Mouse (Mus musculus) heart, postnatal 0 days (tissue): Measurements from ENCODE around the gene Osbpl7. TPM values are rescaled to one million over a fixed set of nuclear protein-coding genes. Genes with fewer than 3 reads are reported as not detected.

Source experiments
- ATAC-seq: fragments of 200-750 bp; cut with Nextera tagmentation; 2 replicates; pipeline ENCODE4 v1.8.0; 2017; ENCODE audit warnings: low read depth, moderate number of reproducible peaks, moderate library complexity; ENCODE audit not compliant: insufficient read depth
- DNase-seq: peaks from one replicate; pipeline ENCODE4 v3.0.0-alpha.2; 2016; ENCODE audit warnings: low spot score
- H3K27ac ChIP-seq: fragments of 300-500 bp; sonication (generic); 2 replicates; pipeline ENCODE4 v1.5.1; 2014; ENCODE audit warnings: low read depth, mild to moderate bottlenecking
- H3K27me3 ChIP-seq: fragments of 300-500 bp; sonication (generic); 2 replicates; pipeline ENCODE4 v1.6.1; 2014; ENCODE audit warnings: low read length, mixed read lengths; ENCODE audit not compliant: control insufficient read depth, insufficient read depth
- H3K36me3 ChIP-seq: fragments of 300-500 bp; sonication (generic); replicated peaks from 2 replicates; pipeline ENCODE4 v1.6.1; 2014; ENCODE audit warnings: low read length, mixed read lengths; ENCODE audit not compliant: control insufficient read depth, insufficient read depth
- H3K4me1 ChIP-seq: fragments of 300-500 bp; sonication (generic); 2 replicates; pipeline ENCODE4 v1.6.1; 2014; ENCODE audit warnings: antibody characterized with exemption; ENCODE audit not compliant: control insufficient read depth, insufficient read depth
- H3K4me2 ChIP-seq: fragments of 300-500 bp; sonication (generic); 2 replicates; pipeline ENCODE4 v1.6.1; 2014; ENCODE audit warnings: low read depth, mild to moderate bottlenecking, low read length, moderate library complexity
- H3K4me3 ChIP-seq: fragments of 300-500 bp; sonication (generic); 2 replicates; pipeline ENCODE4 v1.5.1; 2014; ENCODE audit warnings: low read depth, low read length
- H3K9ac ChIP-seq: fragments of 300-500 bp; sonication (generic); replicated peaks from 2 replicates; pipeline ENCODE4 v1.6.1; 2014; ENCODE audit warnings: low read depth, low read length, mixed read lengths
- H3K9me3 ChIP-seq: fragments of 300-500 bp; sonication (generic); replicated peaks from 2 replicates; pipeline ENCODE4 v1.6.1; 2016; ENCODE audit warnings: low read length; ENCODE audit not compliant: control insufficient read depth
- CTCF ChIP-seq: IDR thresholded peaks from 2 replicates; pipeline ENCODE4 v1.5.1; 2016; ENCODE audit warnings: antibody characterized with exemption, control low read depth, low read depth
- EP300 ChIP-seq: IDR thresholded peaks from 2 replicates; pipeline ENCODE4 v1.6.1; 2016; ENCODE audit warnings: antibody characterized with exemption, low read depth
- WGBS: fragments of 180-500 bp; shearing (Covaris S2); extraction: QIAGEN DNeasy Blood & Tissue Kit; methylation state at CpG from one replicate; pipeline ENCODE4 v1.1.7; 2014; 5-methylcytosine and 5-hydroxymethylcytosine counted together
- microRNA-seq: library from miRNA; unstranded; fragments of <30 nt; microRNA quantifications from one replicate; pipeline ENCODE4, GENCODE M21; 2016
- polyA plus RNA-seq: library from polyadenylated mRNA; unstranded; fragments of >200 nt; fragmentation: Nextera tagmentation; extraction: Ambion mirVana; gene quantifications from 2 replicates; pipeline ENCODE4 v1.2.1, GENCODE M21; 2015
- total RNA-seq: library from RNA; depleted of rRNA; stranded (reverse); fragments of >200 nt; gene quantifications from 2 replicates; pipeline ENCODE4 v1.2.3, GENCODE M21; 2014; ENCODE audit warnings: low replicate concordance; rRNA removed

The Osbpl7 gene
- total and polyA plus RNA-seq, 2 experiments from 2014 or later = 3.0 to 8.6 TPM

DNA sequence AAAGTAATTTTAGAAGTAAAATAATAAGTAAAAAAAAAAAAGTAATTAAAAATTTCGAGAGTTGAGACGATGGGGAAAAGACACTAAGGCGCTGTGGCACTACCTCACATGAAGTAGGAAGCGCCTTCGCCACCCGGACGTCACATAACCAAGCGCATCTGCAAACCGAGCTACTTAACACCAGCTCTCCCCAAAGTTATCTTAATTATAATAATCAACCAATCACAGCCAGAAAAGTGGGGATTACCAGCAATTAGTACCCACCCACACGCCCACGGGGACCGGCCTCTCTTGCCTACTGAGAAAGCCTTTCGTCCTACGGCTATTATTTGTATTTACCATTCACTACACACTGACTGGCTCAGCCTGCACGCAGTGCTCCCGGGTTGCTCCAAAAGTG, 58.5 kb downstream of the Osbpl7 start:
- TF ChIP-seq CTCF (no peak), EP300 (no peak)
- ATAC-seq = no peak
- DNase-seq = no peak
- H3K9ac ChIP-seq = no peak overlapping the region
- no peaks in the 10 kb centered on the region for H3K36me3 ChIP-seq
- no peaks in the 10 kb centered on the region for H3K4me1 ChIP-seq
- no peak overlapping the region for H3K27ac ChIP-seq
- 78% methylated on average over 16 of the region's 16 CpGs for WGBS
- no peaks in the 10 kb centered on the region for H3K9me3 ChIP-seq
- no peak overlapping the region for H3K4me3 ChIP-seq
- peaks cover 18% of the 10 kb centered on the region for H3K27me3 ChIP-seq
- H3K4me2 ChIP-seq = no peak overlapping the region

DNA sequence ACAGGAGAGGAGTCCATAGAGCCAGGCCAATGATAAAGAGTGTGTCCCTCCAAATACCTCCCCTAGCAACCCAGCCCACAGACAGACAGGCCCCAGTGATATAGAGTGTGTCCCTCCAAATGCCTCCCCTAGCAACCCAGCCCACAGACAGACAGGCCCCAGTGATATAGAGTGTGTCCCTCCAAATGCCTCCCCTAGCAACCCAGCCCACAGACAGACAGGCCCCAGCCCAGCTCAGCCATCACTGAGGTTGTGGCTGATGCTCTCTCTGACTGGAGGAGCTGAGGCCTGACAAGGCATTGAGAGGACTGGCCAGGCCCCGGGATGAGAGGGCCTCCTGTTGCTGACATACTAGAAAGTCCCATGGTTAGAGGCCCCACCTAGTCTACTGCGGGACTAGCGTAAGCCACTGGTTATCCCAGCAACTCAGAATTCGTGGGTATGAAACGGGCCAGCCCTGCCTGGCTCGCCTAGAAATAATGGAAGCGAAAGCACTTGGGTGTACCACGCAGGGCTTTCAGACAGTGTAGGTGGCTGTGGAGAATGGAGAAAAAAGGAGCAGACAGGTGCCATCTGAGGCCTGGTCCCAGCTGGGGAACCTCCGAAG, 62.2 kb downstream of the Osbpl7 start:
- Histone ChIP-seq H3K27me3 (peaks cover 55% of the 10 kb centered on the region), H3K36me3 (no peaks in the 10 kb centered on the region), H3K9me3 (no peaks in the 10 kb centered on the region), H3K4me1 (peaks cover 5% of the 10 kb centered on the region; the same call in 1 of the 2 replicates), H3K4me3 (no peak overlapping the region), H3K27ac (no peak overlapping the region), H3K4me2 (no peak overlapping the region), H3K9ac (no peak overlapping the region)
- TF ChIP-seq CTCF (no peak), EP300 (no peak)
- no peak for DNase-seq
- ATAC-seq = no peak
- whole genome bisulfite sequencing = 84% methylated on average over 9 of the region's 9 CpGs

DNA sequence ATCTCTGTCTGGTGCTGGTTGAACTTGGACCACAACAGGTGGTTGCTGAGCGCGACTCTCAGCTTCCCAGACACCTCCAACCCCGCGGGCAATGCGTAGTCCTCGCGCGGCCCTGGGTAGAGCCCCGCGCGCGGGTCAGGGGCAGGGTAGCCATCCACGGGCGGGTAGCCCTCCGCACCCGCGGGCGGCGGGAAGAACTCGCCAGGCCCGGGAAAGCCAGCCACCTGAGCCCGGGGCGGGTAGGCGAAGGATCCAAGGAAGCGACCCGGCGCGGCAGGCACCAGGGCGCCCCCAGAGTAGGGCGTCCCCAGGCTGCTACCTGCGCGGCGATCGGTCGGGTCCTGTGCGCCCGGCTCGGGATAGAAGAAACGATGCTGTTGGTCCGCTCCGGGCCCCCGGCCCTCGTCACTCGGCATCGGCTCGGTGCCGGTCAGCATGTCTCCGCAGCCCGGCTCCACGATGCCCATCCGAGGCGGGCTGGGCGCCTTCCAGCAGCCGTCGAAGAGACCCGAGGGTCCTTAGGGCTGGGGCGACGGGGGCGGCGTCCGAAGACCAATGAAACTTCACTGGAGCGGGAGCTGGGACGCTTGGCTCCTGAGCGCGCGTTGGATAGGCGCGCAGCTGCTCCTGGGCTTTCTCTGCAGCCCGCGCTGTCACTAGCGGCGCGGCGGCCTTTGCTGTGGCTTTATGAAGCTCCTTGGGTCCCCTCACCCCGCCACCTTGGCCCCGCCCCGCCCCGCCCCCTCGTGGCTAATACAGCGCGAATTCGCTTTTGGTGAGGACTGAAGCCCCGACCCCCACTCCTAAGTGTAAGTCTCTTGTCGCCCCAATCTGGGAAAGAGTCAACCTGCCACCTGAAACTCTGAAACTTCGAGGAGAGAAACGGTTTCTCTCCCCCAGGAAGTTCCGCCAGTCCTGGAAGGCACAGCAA, 64.5 kb downstream of the Osbpl7 start, which contains the start of gene Tbx21:
Gene Tbx21 (minus strand): TSS at position 661 of the 931 bp plus-strand sequence.
- no peak for ATAC-seq
- under 1% methylated on average over 78 of the region's 87 CpGs for WGBS
- H3K4me2 ChIP-seq = peak within 1 kb of the TSS; percentile 73

DNA sequence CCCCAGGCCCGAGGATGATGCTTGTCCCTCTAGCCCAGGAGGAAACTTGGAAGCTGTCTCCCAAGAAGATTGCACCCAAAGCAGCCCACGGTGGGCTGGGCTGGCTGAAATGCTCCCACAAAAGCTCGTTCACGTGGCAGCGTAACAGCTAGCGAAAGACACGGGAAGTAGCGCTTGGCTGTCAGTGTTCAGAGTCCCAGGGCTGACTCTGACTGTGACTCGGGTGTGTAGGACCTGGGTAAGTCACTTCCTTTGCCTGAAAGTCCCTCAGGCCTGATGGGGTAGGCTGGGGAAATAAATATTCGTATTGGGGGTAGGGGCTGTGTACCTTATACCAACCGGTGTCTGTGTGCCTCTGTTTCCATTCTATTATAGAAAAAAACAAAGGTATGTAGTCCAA, 65.4 kb downstream of the Osbpl7 start:
- Histone ChIP-seq H3K36me3 (no peaks in the 10 kb centered on the region), H3K4me3 (no peak overlapping the region), H3K9ac (no peak overlapping the region), H3K27me3 (peaks cover 74% of the 10 kb centered on the region), H3K4me2 (peak overlapping the region; percentile 73), H3K27ac (no peak overlapping the region), H3K9me3 (no peaks in the 10 kb centered on the region), H3K4me1 (peaks cover 5% of the 10 kb centered on the region; the same call in 1 of the 2 replicates)
- no peak for DNase-seq
- TF ChIP-seq CTCF (no peak), EP300 (no peak)
- ATAC-seq = no peak
- 5% methylated on average over 11 of the region's 11 CpGs for WGBS

More for the DNA sequence above, 64.5 kb downstream of the Osbpl7 start, which contains the start of gene Tbx21:
- no peak for DNase-seq
- Histone ChIP-seq H3K36me3 (no peaks in the 10 kb centered on the region), H3K27me3 (peaks cover 74% of the 10 kb centered on the region), H3K27ac (no peak within 1 kb of the TSS), H3K4me3 (peak within 1 kb of the TSS; percentile 49), H3K9ac (no peak within 1 kb of the TSS), H3K9me3 (no peaks in the 10 kb centered on the region), H3K4me1 (peaks cover 5% of the 10 kb centered on the region; the same call in 1 of the 2 replicates)
- no peak for TF ChIP-seq EP300
- TF ChIP-seq CTCF = no peak

Small RNA genes within 50 kb of the gene (microRNA-seq; reads per million reads assigned to microRNA genes)
- gene Mir8103 = 0.71 reads per million

Other genes with a start within 250 kb of the Osbpl7 start
- gene Nfe2l1, start 220.7 kb upstream of the Osbpl7 start, total RNA-seq = 98.8 and 99.1 TPM in 2 replicates
- gene Nfe2l1, start 220.7 kb upstream of the Osbpl7 start, polyA plus RNA-seq = 81.2 and 83.5 TPM in 2 replicates
- 45.8 and 54.7 TPM in 2 replicates for gene Copz2, start 200.8 kb upstream of the Osbpl7 start, total RNA-seq
- gene Copz2, start 200.8 kb upstream of the Osbpl7 start, polyA plus RNA-seq = 119 and 123 TPM in 2 replicates
- 23.6 and 25.2 TPM in 2 replicates for gene Cdk5rap3, start 134.1 kb upstream of the Osbpl7 start, total RNA-seq
- 45.1 and 46.7 TPM in 2 replicates for gene Cdk5rap3, start 134.1 kb upstream of the Osbpl7 start, polyA plus RNA-seq
- gene Prr15l, start 122.5 kb upstream of the Osbpl7 start, total RNA-seq = 0.39 TPM in 1 of 2 replicates, not detected in the other
- gene Prr15l, start 122.5 kb upstream of the Osbpl7 start, polyA plus RNA-seq = 1.2 and 1.3 TPM in 2 replicates
- 20.9 and 27.3 TPM in 2 replicates for gene Pnpo, start 106.6 kb upstream of the Osbpl7 start, total RNA-seq
- 25.0 and 28.1 TPM in 2 replicates for gene Pnpo, start 106.6 kb upstream of the Osbpl7 start, polyA plus RNA-seq
- 6.2 and 6.8 TPM in 2 replicates for gene Sp2, start 67.7 kb upstream of the Osbpl7 start, total RNA-seq
- 8.9 and 9.0 TPM in 2 replicates for gene Sp2, start 67.7 kb upstream of the Osbpl7 start, polyA plus RNA-seq
- gene Sp6, start 37.2 kb upstream of the Osbpl7 start, total RNA-seq = 0.04 and 0.19 TPM in 2 replicates
- 0.08 TPM in 1 of 2 replicates, not detected in the other for gene Sp6, start 37.2 kb upstream of the Osbpl7 start, polyA plus RNA-seq
- 29.3 and 31.7 TPM in 2 replicates for gene Scrn2, start 20.7 kb upstream of the Osbpl7 start, total RNA-seq
- 16.6 and 19.0 TPM in 2 replicates for gene Scrn2, start 20.7 kb upstream of the Osbpl7 start, polyA plus RNA-seq
- gene Lrrc46, start 9.2 kb upstream of the Osbpl7 start, total RNA-seq = 0.80 TPM in 1 of 2 replicates, not detected in the other
- gene Lrrc46, start 9.2 kb upstream of the Osbpl7 start, polyA plus RNA-seq = 0.53 and 0.65 TPM in 2 replicates
- 77.7 and 81.2 TPM in 2 replicates for gene Mrpl10, start 9.1 kb upstream of the Osbpl7 start, total RNA-seq
- 67.0 and 67.3 TPM in 2 replicates for gene Mrpl10, start 9.1 kb upstream of the Osbpl7 start, polyA plus RNA-seq
- not detected in 2 replicates for gene Tbx21, start 64.7 kb downstream of the Osbpl7 start, total RNA-seq
- gene Tbx21, start 64.7 kb downstream of the Osbpl7 start, polyA plus RNA-seq = not detected in 2 replicates
- 8.9 and 27.8 TPM in 2 replicates for gene Tbkbp1, start 100.9 kb downstream of the Osbpl7 start, total RNA-seq
- gene Tbkbp1, start 100.9 kb downstream of the Osbpl7 start, polyA plus RNA-seq = 2.8 and 3.4 TPM in 2 replicates
- 68.2 and 74.8 TPM in 2 replicates for gene Kpnb1, start 137.3 kb downstream of the Osbpl7 start, total RNA-seq
- 17.9 and 18.4 TPM in 2 replicates for gene Kpnb1, start 137.3 kb downstream of the Osbpl7 start, polyA plus RNA-seq
- gene Npepps, start 230.0 kb downstream of the Osbpl7 start, total RNA-seq = 28.1 and 45.8 TPM in 2 replicates
- 54.8 and 56.0 TPM in 2 replicates for gene Npepps, start 230.0 kb downstream of the Osbpl7 start, polyA plus RNA-seq